Mouse (Mus musculus): Measurements from ENCODE around the gene Depdc5. TPM values are rescaled to one million over a fixed set of nuclear protein-coding genes. Genes with fewer than 3 reads are reported as not detected.

Depdc5 gene
- total RNA-seq, 4 experiments from 2014 or later: 65.8 to 71.9 (median 70.1) TPM

DNA sequence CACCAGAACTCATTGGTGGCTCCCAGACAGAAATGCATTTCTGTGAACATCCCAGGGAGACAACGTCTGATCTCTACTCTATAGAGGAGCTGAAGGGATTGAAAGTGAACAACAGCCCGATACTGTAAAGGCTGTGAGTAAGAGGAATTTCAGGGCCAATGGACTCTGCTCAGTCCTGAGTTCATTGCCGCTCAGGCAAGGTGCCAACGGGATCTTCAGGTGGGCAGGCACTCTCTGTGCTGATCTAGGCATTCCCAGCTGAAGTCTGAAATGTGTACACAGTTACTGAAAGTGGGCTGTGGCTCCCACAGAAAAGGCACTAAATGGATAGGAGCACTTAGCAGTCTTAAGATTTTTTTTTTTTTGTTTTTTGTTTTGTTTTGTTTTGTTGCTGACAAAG lies 135.3 kb downstream of the Depdc5 start:
- DNase-seq (ENCODE audit: low spot score in 2 of 2): no peak

DNA sequence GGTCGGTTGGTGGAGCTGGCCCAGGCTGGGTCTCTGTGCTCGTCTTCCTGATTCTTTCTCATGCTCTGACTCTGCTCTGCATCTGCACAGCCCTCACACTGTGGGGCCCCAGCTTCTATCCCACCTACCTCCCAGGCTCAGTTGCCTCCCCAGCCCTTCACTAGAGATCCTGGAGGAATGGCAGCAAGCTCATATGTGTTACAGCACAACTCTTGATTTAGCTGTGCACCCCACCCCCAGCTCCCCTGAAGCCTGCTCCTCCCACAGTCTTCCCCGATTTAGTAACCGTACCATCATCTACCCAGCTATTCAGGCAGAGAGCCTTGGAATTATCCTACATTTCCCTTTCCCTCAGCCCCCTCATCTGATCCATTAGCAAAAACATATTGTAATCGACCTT lies 137.6 kb downstream of the Depdc5 start:
- DNase-seq (ENCODE audit: low spot score in 2 of 2): peak in 1 of 2 experiments; percentile 92

GRCm38 (mm10) chr5:33002781-33003180 lies 139.3 kb downstream of the Depdc5 start:
- DNase-seq (ENCODE audit: low spot score in 2 of 2): no peak

GRCm38 (mm10) chr5:33003500-33003899 lies 140.0 kb downstream of the Depdc5 start:
- no peak for DNase-seq (ENCODE audit: low spot score in 2 of 2)

- DNase-seq (ENCODE audit: low spot score in 2 of 2): no peak
Observed at GRCm38 (mm10) chr5:33004110-33004509, 140.6 kb downstream of the Depdc5 start.

GRCm38 (mm10) chr5:33005442-33006145 lies 142.1 kb downstream of the Depdc5 start:
- peak; percentile 50 to 69 for DNase-seq (ENCODE audit: low spot score in 2 of 2)

DNA sequence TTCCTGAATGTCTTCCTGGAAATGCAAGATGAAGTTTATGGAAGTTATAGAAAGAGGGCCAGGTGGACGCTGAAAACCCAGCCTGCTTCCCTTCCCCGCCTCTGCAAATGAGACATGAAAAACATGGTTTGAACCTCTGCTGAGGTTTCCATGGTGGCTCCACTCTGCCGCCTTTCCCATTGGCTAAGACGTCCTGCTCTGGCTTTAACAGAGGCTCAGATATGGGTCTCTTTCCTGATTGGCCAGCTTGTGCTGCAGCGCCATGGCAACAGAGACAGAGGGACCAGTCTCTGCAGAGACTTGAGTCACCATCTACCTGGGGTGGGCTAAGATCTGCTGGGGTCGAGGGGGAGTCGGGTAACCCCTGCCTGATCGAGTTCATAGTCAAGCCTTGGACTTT lies 143.2 kb downstream of the Depdc5 start:
- DNase-seq (ENCODE audit: low spot score in 2 of 2): peak in 1 of 2 experiments; percentile 93

DNA sequence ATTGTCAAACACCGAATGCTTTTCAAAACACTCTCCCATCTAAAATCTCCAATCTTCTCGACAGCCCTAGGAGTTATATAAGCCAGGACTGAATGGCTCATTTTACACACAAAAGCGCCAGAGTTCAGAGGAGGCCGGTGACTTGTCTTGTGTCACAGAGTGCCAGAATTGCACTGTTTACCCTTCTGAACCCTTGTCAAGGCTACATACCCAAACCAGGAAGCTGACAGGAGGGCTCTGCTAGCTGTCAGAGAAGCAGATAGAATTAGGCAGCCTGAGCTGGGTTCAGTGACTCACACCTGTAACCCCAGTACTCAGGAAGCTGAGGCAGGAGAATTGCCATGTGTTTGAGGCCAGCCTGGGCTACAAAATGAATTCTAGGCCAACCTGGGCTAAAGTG lies 143.9 kb downstream of the Depdc5 start:
- no peak for DNase-seq (ENCODE audit: low spot score in 2 of 2)

- DNase-seq (ENCODE audit: low spot score in 2 of 2): no peak
Observed at GRCm38 (mm10) chr5:33009301-33009700, 145.8 kb downstream of the Depdc5 start.

DNA sequence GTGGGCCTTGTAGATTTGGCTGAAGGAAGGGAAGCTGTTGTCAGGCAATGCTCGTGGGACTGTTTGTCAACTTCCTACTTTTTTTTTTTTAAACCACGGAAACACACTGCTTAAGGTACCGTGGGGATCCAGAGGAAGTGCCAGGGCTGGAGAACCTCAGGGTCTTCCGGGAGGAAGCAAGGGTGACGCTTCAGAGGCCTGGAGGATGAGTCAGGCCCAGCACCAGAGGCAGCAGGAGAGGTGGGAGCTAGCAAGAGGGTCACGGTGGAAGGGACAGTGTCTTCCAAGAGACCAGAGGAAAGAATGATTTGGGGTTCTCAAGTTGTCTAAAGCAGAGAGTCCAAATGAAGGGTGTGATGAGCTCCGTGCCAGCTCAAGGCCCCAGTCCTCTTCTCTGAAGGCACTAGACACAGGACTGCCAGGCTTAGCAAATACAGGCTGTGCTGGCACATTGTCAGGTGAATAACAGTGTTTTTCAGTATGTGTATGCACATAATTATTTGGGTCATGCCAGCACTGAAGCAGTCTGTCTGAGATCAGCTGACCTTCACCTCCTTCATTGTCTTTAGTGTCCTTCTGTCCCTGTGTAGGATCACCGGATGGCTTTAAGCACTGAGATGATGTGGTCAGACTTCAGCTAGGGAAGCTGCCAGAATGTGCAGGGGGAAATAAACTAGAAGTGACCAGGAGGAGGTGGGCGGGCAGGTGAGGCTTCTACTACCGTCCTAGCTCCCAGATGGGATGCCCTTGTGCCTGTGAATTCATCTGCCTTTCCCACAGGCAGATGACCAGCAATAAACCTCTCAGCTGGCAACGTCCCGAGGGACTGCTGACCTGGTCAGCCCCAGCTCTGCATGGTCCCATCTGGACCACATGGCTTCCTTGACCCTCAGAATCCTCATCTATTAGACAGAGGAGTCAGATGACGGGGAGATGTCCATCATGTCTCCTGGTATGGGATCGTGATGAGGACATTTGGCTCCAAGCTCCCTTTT lies 146.6 kb downstream of the Depdc5 start:
- no peak for DNase-seq (ENCODE audit: low spot score in 2 of 2)

GRCm38 (mm10) chr5:33011132-33012106 lies 147.9 kb downstream of the Depdc5 start:
- DNase-seq (ENCODE audit: low spot score in 2 of 2): no peak

DNA sequence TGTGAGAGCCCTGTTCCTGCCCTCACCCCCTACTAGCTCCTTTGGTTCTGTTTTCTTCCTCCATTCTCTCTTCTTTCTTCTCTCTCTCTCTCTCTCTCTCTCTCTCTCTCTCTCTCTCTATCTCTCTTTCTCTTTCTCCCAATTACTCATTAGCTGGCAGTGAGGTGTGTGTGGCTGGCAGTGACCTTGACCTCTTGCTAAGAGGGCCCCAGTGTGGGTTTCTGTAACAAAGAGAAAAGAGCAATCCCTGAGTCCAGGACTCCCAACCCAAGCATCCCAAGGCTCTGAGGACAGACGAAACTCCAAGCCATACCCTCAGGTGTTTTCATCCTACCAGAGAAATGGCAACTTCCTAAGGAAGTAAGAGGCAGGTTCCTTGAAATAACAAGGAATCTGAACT lies 150.6 kb downstream of the Depdc5 start:
- DNase-seq (ENCODE audit: low spot score in 2 of 2): no peak

- no peak for DNase-seq (ENCODE audit: low spot score in 2 of 2)
Observed at GRCm38 (mm10) chr5:33015579-33015978, 152.1 kb downstream of the Depdc5 start.

DNA sequence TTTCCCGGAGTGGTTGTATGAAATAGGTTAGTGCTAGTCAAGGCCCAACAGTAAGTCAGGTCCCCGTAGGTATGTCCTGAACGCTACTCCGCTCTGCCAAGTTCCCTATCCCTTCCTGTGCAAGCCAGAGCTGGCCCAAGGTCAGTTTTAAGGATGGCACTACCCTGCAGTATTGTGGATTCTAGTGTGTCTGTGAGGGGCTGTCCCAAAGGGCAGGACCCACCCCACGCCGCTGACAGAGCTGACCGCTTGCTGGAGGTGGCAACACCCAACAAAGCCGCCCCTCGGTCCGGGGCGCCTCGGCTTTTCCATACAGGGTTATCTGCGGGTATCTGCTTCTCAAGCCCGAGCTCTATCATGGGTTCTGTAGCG lies 154.7 kb downstream of the Depdc5 start:
- no peak for DNase-seq (ENCODE audit: low spot score in 2 of 2)

DNA sequence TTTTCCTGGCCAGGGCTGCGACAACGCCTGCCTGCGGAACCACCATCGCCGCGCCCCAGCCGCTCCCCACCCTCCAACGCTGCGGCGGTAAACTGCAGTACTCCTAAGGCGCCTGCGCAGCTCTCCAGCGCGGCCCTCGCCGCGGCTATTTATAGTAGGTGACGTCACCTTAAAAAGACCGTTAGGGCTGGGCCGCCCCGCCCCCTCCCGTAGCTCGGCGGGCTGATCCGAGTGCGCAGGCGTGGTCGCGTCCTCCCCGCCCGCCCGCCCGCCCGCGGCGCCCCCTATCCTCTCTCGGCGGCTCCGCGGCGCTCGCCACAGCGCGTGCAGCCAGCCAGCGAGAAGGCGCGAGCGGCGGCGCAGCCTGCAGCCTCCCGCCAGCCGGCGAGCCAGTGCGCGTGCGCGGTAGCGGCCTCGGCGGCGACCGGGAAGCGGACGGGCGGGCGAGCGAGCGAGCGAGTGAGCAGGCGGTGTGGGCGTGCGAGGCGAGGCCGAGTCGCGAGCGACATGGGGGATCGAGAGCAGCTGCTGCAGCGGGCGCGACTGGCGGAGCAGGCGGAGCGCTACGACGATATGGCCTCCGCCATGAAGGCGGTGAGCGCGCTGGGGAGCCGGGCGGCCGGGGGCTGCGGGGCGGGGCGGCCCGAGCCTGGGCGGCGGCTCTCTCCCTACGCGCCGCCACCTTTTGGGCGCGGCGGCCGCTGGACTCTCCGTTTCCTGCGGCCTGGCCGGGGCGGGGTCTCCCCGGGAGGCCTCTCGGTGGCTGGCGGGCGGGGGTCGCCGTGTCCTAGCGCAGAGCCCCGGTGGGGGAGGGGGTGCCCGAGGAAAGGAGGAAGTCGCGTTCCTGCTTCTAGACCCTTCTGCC lies 155.3 kb downstream of the Depdc5 start, which contains the start of gene Ywhah:
TSS of gene Ywhah (plus strand) at position 256 of the 865 bp plus-strand sequence.
- peak; percentile 93 to 97 for DNase-seq (ENCODE audit: low spot score in 2 of 2)

DNA sequence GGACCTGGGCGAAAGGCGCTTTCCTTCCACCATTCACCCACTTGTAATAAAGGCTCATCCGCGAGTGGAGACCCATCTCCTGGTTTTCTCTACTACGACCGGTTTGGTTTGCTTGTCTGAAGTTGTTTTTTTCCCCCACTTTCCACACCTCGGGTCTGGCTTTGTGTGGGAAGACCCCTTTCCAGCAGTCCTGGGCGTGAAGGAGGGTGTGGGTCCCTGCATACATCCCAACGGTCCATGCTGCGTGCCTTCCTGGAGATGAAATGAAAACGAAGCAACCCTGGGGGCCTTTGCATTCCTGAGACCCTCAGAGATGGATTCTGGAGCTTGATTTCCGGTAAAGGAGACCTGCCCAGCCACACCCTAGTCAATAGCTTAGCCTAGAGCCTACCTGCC lies 155.9 kb downstream of the Depdc5 start:
- no peak for DNase-seq (ENCODE audit: low spot score in 2 of 2)

- DNase-seq (ENCODE audit: low spot score in 2 of 2): no peak
Observed at GRCm38 (mm10) chr5:33021622-33022021, 158.1 kb downstream of the Depdc5 start.

- no peak for DNase-seq (ENCODE audit: low spot score in 2 of 2)
Observed at GRCm38 (mm10) chr5:33023337-33023736, 159.8 kb downstream of the Depdc5 start.

DNA sequence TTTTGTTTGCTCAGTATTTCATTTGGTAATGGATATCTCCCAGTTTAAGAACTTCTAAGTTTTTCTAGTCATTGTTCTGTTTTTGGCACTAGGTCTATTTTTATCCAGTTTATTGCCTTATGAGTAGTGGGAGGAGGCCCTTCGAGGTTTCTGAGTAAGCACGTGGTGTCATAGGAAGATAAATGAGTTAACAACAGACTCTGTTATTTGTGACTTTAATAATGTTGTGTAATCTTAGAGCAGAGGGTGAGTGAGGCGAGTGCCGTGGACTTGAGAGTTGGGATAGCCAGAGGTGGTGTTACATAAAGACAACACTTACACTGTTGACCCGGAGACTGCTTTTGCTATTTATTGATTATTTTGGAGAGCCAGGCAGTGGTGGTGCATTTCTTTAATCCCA lies 161.0 kb downstream of the Depdc5 start:
- no peak for DNase-seq (ENCODE audit: low spot score in 2 of 2)

DNA sequence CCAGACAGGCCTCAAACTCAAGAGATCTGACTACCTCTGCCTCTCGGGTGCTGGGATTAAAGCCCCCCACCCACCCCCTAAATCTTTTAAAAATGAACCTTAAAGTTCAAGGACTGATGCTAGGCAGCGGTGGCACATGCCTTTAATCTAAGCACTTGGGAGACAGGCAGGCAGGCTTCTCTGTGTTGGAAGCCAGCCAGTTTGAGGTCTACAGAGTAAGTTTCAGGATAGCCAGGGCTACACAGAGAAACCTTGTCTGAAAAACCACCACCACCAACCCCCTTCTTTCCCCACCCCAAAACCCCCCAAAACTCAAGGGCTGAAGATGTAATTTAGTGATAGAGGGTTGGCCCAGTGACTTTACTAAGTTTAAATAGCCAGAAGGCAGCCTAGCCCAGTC lies 165.2 kb downstream of the Depdc5 start:
- DNase-seq (ENCODE audit: low spot score in 2 of 2): no peak
